Mouse (Mus musculus): Measurements from ENCODE around the gene Dok5. TPM values are rescaled to one million over a fixed set of nuclear protein-coding genes. Genes with fewer than 3 reads are reported as not detected.

Dok5 gene
- not detected in 2 replicates for total RNA-seq (2023)

GRCm38 (mm10) chr2:170731632-170732561 is at the start of gene Dok5:
TSS of gene Dok5 (plus strand) at chr2:170731807.

Other genes starting within 250 kb of the Dok5 start
- gene Pfdn4, start 235.4 kb upstream of the Dok5 start, total RNA-seq (2023) = 13.2 and 14.2 TPM in 2 replicates
- not detected in 2 replicates for gene Cyp24a1, start 234.7 kb upstream of the Dok5 start, total RNA-seq (2023)
- not detected in 2 replicates for gene 4930470P17Rik, start 129.8 kb upstream of the Dok5 start, total RNA-seq (2023)